Mouse (Mus musculus): Measurements from ENCODE around the gene Fhit.

DNA sequence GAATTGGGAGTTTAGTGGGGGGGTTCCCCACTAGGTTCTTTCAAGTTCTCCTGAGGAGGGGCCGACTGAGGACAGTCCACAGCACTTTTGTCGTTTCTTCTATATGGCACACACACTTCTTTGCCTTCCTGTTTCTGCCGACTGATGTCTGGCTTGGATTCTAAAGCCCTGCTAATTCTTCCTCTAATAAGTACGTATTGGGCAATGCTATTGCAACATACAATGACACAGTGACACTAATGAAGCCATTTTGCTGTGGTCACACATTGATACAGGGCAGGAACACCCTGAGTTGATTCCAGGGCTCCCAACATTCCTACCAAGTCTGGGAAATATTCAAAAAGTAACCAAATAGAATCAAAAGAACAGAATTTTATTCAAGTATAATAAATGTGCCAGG lies 1032.2 kb downstream of the Fhit start:
- TF ChIP-seq CTCF (IDR thresholded peaks at IDR 0.05; ENCODE audit: control insufficient read depth, insufficient read depth, low read length) (no peak), POLR2A (IDR thresholded peaks at IDR 0.05; ENCODE audit: borderline replicate concordance, control insufficient read depth, low read depth, low read length) (no peak)

Measured in bone marrow, adult 2 months (tissue).